Mouse (Mus musculus): ENCODE measurements at regions not wholly inside any gene's neighbourhood (a gene's known extent, or its start where the extent isn't known, plus 50 kb on each side); places are given as distances from the start of the nearest gene placed in this dataset.
"Not testable (repeated sequence)": the region's sequence is repeated elsewhere in the genome, so short reads cannot be mapped to it uniquely, and the experiment has no call there.

DNA sequence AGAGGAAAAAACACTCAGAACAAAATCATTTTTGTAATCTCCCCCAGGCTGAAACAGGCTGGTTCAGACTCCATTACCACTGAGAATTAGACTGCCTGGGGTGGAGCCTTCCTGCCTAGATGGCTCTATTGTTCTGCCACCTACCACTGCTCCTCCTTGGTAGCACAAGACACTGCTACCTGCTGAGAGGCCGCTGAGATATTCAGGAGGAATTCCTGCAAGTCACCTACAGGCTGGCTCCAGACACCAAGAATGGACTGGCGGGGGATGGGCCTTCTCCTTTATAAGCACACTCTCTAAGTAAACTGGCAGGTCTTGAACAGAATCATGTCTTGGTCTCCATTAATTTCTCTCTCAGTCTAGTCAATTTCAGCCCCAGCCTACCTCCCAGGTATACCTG lies 3289.4 kb downstream of the Gm37988 start:
- no peak for DNase-seq (ENCODE audit: low read depth)

DNA sequence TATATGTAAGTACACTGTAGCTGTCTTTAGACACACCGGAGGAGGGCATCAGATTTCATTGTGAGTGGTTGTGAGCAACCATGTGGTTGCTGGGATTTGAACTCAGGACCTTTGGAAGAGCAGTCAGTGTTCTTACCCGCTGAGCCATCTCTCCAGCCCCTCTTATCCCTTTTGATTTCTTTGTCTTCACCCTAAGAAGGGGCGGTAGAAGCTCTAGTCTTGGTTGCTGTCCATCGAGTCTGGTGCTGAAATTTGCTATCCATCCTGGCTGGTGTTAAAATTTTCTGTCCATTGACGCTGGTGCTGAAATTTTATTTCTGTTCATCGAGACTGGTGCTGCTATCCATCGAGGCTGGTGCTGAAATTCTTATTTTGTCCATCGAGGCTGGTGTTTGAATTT lies 3290.9 kb upstream of the A830018L16Rik start:
- DNase-seq (ENCODE audit: low read depth): peak; percentile 3

GRCm38 (mm10) chr1:8134434-8135433 lies 3279.2 kb upstream of the A830018L16Rik start:
- DNase-seq (ENCODE audit: low read depth): not testable (repeated sequence)

DNA sequence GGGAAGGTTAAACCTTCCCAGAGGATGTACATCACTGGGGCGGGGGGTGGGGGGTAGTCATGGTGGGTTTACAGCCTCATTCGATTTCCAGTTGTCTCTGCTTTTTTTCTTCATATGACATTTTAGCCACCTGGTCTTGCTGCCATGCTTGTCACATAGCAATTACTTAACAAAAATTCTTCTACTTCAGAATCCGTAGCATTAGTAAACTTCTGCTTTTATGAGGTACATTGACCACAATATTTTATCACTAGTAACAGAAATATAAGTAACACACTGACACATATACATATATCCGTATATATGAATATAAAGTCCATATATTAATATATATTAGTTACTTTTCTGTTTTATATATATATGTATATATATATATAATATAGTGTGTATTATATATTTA lies 3271.3 kb upstream of the A830018L16Rik start:
- DNase-seq (ENCODE audit: low read depth): no peak

DNA sequence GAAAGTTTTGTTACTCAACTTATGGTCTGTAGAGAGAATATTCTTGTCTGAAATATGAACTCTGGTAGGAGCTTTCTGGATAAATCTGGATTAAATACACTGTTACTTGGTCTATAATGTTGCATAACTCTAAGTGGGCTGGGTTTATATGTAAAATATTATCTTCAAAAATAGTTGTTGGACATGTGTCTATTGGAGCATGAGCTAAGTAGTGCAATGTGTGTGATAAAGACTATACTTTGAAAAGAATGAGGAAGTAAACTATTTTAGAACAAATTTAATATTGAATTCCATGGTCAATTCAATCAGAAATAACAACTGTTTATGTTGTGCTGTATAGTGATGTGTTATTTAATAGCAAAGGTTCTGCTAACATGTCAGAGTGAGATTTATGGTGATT lies 3240.7 kb upstream of the A830018L16Rik start:
- no peak for DNase-seq (ENCODE audit: low read depth)
